Mouse (Mus musculus): ENCODE results near the gene Sec22c.

The Sec22c gene

GRCm38 (mm10) chr9:121704646-121705625 lies at the start of gene Sec22c:
Gene Sec22c (minus strand): TSS chr9:121705490.
- peak; percentile 85 for DNase-seq

GRCm38 (mm10) chr9:121754624-121755023 lies 49.3 kb upstream of the Sec22c start:
- DNase-seq: no peak

GRCm38 (mm10) chr9:121752774-121753173 lies 47.5 kb upstream of the Sec22c start:
- DNase-seq: no peak

- no peak for DNase-seq
These were observed 38.8 kb upstream of the Sec22c start for GRCm38 (mm10) chr9:121744051-121744450.

- no peak for DNase-seq
These were observed 35.9 kb upstream of the Sec22c start for GRCm38 (mm10) chr9:121741168-121741567.

- no peak for DNase-seq
These were observed 35.2 kb upstream of the Sec22c start for GRCm38 (mm10) chr9:121740490-121740889.

- DNase-seq: peak; percentile 46
These were observed 14.3 kb upstream of the Sec22c start for GRCm38 (mm10) chr9:121719347-121720331.

GRCm38 (mm10) chr9:121718792-121719318 lies 13.6 kb upstream of the Sec22c start, which contains the start of gene Nktr:
Gene Nktr (plus strand): TSS chr9:121719169.
- DNase-seq: peak; percentile 97

GRCm38 (mm10) chr9:121718070-121718705 lies 12.9 kb upstream of the Sec22c start:
- no peak for DNase-seq

GRCm38 (mm10) chr9:121717048-121717447 lies 11.8 kb upstream of the Sec22c start:
- DNase-seq: no peak

GRCm38 (mm10) chr9:121710584-121710975 lies 5.3 kb upstream of the Sec22c start:
- no peak for DNase-seq

GRCm38 (mm10) chr9:121709898-121710583 lies 4.8 kb upstream of the Sec22c start, which contains the start of gene Ss18l2:
Gene Ss18l2 (plus strand): TSS chr9:121710329.
- peak; percentile 99 for DNase-seq

- DNase-seq: peak; percentile 54
These were observed 3.5 kb upstream of the Sec22c start for GRCm38 (mm10) chr9:121708506-121709486.

- peak; percentile 26 for DNase-seq
These were observed 2.5 kb upstream of the Sec22c start for GRCm38 (mm10) chr9:121707801-121708200.

- DNase-seq: peak; percentile 39
These were observed 862 bp upstream of the Sec22c start for GRCm38 (mm10) chr9:121706029-121706675.

GRCm38 (mm10) chr9:121704261-121704645 lies 1.0 kb downstream of the Sec22c start:
- DNase-seq: no peak

- peak; percentile 72 for DNase-seq
These were observed 7.9 kb downstream of the Sec22c start for GRCm38 (mm10) chr9:121697150-121698049.

- DNase-seq: no peak
These were observed 8.7 kb downstream of the Sec22c start for GRCm38 (mm10) chr9:121696626-121697025.

GRCm38 (mm10) chr9:121694736-121695135 lies 10.6 kb downstream of the Sec22c start:
- no peak for DNase-seq
